Mouse (Mus musculus) granulocyte monocyte progenitor cell, adult 5-6 weeks (primary cell): ENCODE results near the gene Tbc1d22a. TPM values are rescaled to one million over a fixed set of nuclear protein-coding genes. Genes with fewer than 3 reads are reported as not detected.
"Not testable (repeated sequence)": the region's sequence is repeated elsewhere in the genome, so short reads cannot be mapped to it uniquely, and the experiment has no call there.

Experiments
- ATAC-seq: replicated peaks from 2 replicates; pipeline ENCODE4 v1.8.0; 2016; ENCODE audit warnings: mild to moderate bottlenecking, moderate TSS enrichment, inconsistent platforms; ENCODE audit not compliant: poor library complexity, severe bottlenecking
- total RNA-seq, 2 experiments: library from RNA; stranded (forward) in 1 of 2; stranded (reverse) in 1 of 2; fragments of 200-712, 200-1000 nt in 1 of 2; fragments of >200 nt in 1 of 2; fragmentation: Nextera tagmentation in 1 of 2; gene quantifications; 2 replicates each; pipeline ENCODE4 v1.2.3; 2014 to 2017

Tbc1d22a gene
- total RNA-seq, 2 experiments from 2014 or later, result 18.8 to 46.7 TPM

GRCm38 (mm10) chr15:86178594-86178993 lies 35.7 kb upstream of the Tbc1d22a start:
- ATAC-seq, result no peak

- ATAC-seq, result 0 out of 2 replicates have a peak, but pooled peaks have one; percentile 21
These were observed 33.8 kb upstream of the Tbc1d22a start for GRCm38 (mm10) chr15:86180427-86180826.

GRCm38 (mm10) chr15:86181321-86181720 lies 32.9 kb upstream of the Tbc1d22a start:
- ATAC-seq, result not testable (repeated sequence)

- ATAC-seq, result peak; percentile 32
These were observed 32.3 kb upstream of the Tbc1d22a start for GRCm38 (mm10) chr15:86181941-86182439.

- peak; percentile 68 for ATAC-seq
These were observed 31.6 kb upstream of the Tbc1d22a start for GRCm38 (mm10) chr15:86182646-86183045.

- ATAC-seq, result no peak
These were observed 30.8 kb upstream of the Tbc1d22a start for GRCm38 (mm10) chr15:86183484-86183883.

- no peak for ATAC-seq
These were observed 30.2 kb upstream of the Tbc1d22a start for GRCm38 (mm10) chr15:86184071-86184470.

GRCm38 (mm10) chr15:86184851-86185688 lies 29.2 kb upstream of the Tbc1d22a start:
- ATAC-seq, result peak; percentile 28

- peak; percentile 42 for ATAC-seq
These were observed 28.3 kb upstream of the Tbc1d22a start, which contains the start of gene Cerk for GRCm38 (mm10) chr15:86185689-86186569. Gene Cerk (minus strand): TSS chr15:86186141.

GRCm38 (mm10) chr15:86186686-86187085 lies 27.6 kb upstream of the Tbc1d22a start:
- no peak for ATAC-seq

- ATAC-seq, result no peak
These were observed 26.1 kb upstream of the Tbc1d22a start for GRCm38 (mm10) chr15:86188186-86188585.

- no peak for ATAC-seq
These were observed 25.4 kb upstream of the Tbc1d22a start for GRCm38 (mm10) chr15:86188746-86189470.

GRCm38 (mm10) chr15:86190387-86190786 lies 23.9 kb upstream of the Tbc1d22a start:
- no peak for ATAC-seq

- ATAC-seq, result peak; percentile 65
These were observed 22.8 kb upstream of the Tbc1d22a start for GRCm38 (mm10) chr15:86191505-86191904.

GRCm38 (mm10) chr15:86191933-86192332 lies 22.3 kb upstream of the Tbc1d22a start:
- no peak for ATAC-seq

- ATAC-seq, result peak; percentile 94
These were observed 19.4 kb upstream of the Tbc1d22a start for GRCm38 (mm10) chr15:86194676-86195453.

GRCm38 (mm10) chr15:86199052-86199451 lies 15.2 kb upstream of the Tbc1d22a start:
- no peak for ATAC-seq

GRCm38 (mm10) chr15:86199482-86199881 lies 14.8 kb upstream of the Tbc1d22a start:
- no peak for ATAC-seq

GRCm38 (mm10) chr15:86200169-86200568 lies 14.1 kb upstream of the Tbc1d22a start:
- ATAC-seq, result no peak
